Mouse (Mus musculus) heart, embryonic 13.5 days (tissue): ENCODE measurements at regions not wholly inside any gene's neighbourhood (a gene's known extent, or its start where the extent isn't known, plus 50 kb on each side); places are given as distances from the start of the nearest gene placed in this dataset.

Source experiments
- ATAC-seq: fragments of 200-750 bp; cut with Nextera tagmentation; 2 replicates; pipeline ENCODE4 v1.8.0; 2017; ENCODE audit warnings: moderate TSS enrichment; ENCODE audit not compliant: insufficient number of reproducible peaks, low FRiP score, low TSS enrichment; ENCODE audit errors: extremely low read depth
- H3K27ac ChIP-seq: fragments of 300-500 bp; sonication (generic); replicated peaks from 2 replicates; pipeline ENCODE4 v1.5.1; 2015; ENCODE audit warnings: moderate library complexity, mild to moderate bottlenecking, inconsistent platforms
- H3K27me3 ChIP-seq: fragments of 300-500 bp; sonication (generic); replicated peaks from 2 replicates; pipeline ENCODE4 v1.6.1; 2015; ENCODE audit warnings: mild to moderate bottlenecking, inconsistent platforms
- H3K36me3 ChIP-seq: fragments of 300-500 bp; sonication (generic); 2 replicates; pipeline ENCODE4 v1.6.1; 2015; ENCODE audit warnings: mild to moderate bottlenecking, inconsistent platforms
- H3K4me1 ChIP-seq: fragments of 300-500 bp; sonication (generic); 2 replicates; pipeline ENCODE4 v1.6.1; 2015; ENCODE audit warnings: inconsistent platforms
- H3K4me2 ChIP-seq: fragments of 300-500 bp; sonication (generic); 2 replicates; pipeline ENCODE4 v1.6.1; 2015; ENCODE audit warnings: inconsistent platforms, mild to moderate bottlenecking, moderate library complexity
- H3K4me3 ChIP-seq: fragments of 300-500 bp; sonication (generic); 2 replicates; pipeline ENCODE4 v1.5.1; 2015; ENCODE audit warnings: moderate library complexity, mild to moderate bottlenecking, inconsistent platforms
- H3K9ac ChIP-seq: fragments of 300-500 bp; sonication (generic); 2 replicates; pipeline ENCODE4 v1.6.1; 2015; ENCODE audit warnings: inconsistent platforms, mild to moderate bottlenecking, moderate library complexity
- H3K9me3 ChIP-seq: fragments of 300-500 bp; sonication (generic); 2 replicates; pipeline ENCODE4 v1.6.1; 2016; ENCODE audit warnings: inconsistent platforms
- WGBS: fragments of 180-500 bp; shearing (Covaris S2); methylation state at CpG from one replicate; pipeline ENCODE4 v1.1.7; 2015; ENCODE audit warnings: mixed read lengths; 5-methylcytosine and 5-hydroxymethylcytosine counted together

DNA sequence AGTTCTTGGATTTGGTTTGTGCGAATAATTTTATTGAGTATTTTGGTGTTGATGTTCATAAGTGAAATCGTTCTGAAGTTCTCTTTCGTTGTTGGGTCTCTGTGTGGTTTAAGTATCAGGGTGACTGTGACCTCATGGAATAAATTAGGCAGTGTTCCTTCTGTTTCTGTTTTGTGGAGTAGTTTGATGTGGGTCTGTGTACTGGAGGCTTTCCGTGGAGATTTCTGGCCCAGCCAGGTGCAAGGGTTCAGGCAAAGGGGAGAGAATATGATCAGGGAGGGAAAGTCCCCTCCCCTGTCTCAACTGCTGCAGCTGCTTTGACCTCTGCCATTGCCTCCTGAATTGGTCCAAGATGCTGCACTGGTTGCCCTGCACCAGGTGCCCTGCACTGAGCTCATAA is 775.7 kb downstream of the Otol1 start:
- no peaks in the 10 kb centered on the region for H3K27me3 ChIP-seq
- H3K9me3 ChIP-seq: no peaks in the 10 kb centered on the region
- H3K36me3 ChIP-seq: no peaks in the 10 kb centered on the region
- 77% methylated on average over 4 of the region's 4 CpGs for WGBS
- ATAC-seq: no peak
- no peak overlapping the region for H3K4me3 ChIP-seq
- no peaks in the 10 kb centered on the region for H3K4me1 ChIP-seq
- no peak overlapping the region for H3K4me2 ChIP-seq
- no peak overlapping the region for H3K27ac ChIP-seq
- H3K9ac ChIP-seq: no peak overlapping the region

DNA sequence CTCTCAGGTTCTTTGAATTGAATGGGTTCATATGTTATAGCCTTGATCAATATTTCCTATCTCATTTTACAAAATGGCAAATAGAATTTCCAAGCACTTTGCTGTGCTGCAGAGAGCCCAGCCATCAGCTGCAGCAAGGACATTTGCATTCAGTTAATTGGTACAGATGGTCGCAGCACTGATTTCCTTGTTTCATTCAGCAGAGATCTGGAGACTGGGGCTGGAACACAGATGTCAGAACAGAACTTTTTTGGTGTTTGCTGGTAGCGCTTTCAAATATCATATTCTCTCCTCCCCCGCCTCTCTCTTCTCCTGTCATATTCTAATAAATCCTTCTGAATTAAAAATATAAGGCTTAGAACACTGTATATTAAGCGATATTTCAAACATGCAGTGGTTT is 794.8 kb downstream of the Otol1 start:
- H3K9me3 ChIP-seq: no peaks in the 10 kb centered on the region
- H3K9ac ChIP-seq: no peak overlapping the region
- no peak overlapping the region for H3K4me2 ChIP-seq
- no peak for ATAC-seq
- 0 out of 2 replicates have a peak, but pooled peaks cover 4% of the 10 kb centered on the region for H3K4me1 ChIP-seq
- no peaks in the 10 kb centered on the region for H3K36me3 ChIP-seq
- H3K4me3 ChIP-seq: no peak overlapping the region
- WGBS: 78% methylated on average over 4 of the region's 4 CpGs
- no peaks in the 10 kb centered on the region for H3K27me3 ChIP-seq
- H3K27ac ChIP-seq: no peak overlapping the region

DNA sequence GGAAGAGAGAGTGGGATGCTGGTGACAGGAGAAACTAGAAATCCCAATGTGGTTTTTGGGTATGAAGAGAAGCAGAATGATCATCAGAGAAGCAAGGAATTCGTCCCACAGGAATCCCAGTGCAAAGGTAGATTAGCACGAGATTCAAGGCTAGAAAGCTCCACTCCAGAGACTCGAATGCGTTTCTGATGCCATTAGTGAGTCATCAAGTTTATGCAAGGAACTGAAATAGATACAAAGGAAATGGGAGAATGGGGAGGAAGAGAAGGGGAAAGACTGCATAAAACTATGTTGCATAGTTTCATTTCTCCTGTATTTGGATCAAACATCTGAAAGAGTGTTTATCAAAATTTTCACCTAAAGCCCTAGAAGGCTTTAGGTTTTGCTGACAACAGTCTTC is 796.0 kb downstream of the Otol1 start:
- WGBS: 44% methylated on average over 4 of the region's 4 CpGs
- no peak overlapping the region for H3K4me3 ChIP-seq
- H3K27me3 ChIP-seq: no peaks in the 10 kb centered on the region
- H3K27ac ChIP-seq: no peak overlapping the region
- H3K4me2 ChIP-seq: no peak overlapping the region
- H3K4me1 ChIP-seq: 0 out of 2 replicates have a peak, but pooled peaks cover 4% of the 10 kb centered on the region
- H3K9me3 ChIP-seq: no peaks in the 10 kb centered on the region
- ATAC-seq: no peak
- no peaks in the 10 kb centered on the region for H3K36me3 ChIP-seq
- no peak overlapping the region for H3K9ac ChIP-seq

DNA sequence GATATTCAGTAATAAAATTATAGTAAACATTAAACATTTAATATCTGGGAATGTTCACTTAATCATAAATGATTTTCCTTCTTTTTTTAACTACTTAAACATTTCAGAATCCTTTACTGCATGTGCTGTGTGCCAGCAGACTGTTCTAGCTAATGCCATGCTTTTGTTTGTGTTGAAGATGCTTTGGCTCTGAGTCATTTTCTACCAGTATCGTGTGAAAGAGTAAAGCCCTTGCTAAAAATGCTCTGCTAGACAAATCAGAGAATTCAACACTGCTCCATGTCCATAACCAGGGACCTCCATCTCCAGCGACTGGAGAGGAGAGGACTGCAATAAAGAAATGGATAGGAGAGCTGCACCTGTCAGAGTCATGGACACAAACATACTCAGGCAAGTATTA is 796.5 kb downstream of the Otol1 start:
- no peak for ATAC-seq
- H3K4me2 ChIP-seq: no peak overlapping the region
- 37% methylated on average over 2 of the region's 2 CpGs for WGBS
- 0 out of 2 replicates have a peak, but pooled peaks cover 4% of the 10 kb centered on the region for H3K4me1 ChIP-seq
- no peaks in the 10 kb centered on the region for H3K9me3 ChIP-seq
- H3K36me3 ChIP-seq: no peaks in the 10 kb centered on the region
- H3K4me3 ChIP-seq: no peak overlapping the region
- H3K27me3 ChIP-seq: no peaks in the 10 kb centered on the region
- no peak overlapping the region for H3K27ac ChIP-seq
- H3K9ac ChIP-seq: no peak overlapping the region

DNA sequence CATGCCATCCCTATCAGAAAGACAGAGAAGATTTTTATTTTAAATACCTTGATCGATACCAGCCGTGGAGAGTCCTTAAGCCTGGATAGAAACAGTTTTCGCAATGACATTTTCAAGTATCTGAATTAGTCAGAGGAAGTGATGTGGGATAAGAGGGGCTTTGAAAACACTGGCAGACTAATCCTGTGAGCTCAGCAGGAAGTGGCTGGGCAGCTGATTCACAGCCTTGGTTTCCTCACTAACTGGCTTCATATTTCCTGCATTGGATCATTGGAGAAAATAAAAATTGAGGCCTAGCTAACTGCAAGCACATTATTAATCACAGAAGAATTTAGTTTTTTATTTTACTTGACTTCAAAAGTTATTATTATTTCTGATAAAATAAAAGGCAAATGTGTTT is 799.8 kb downstream of the Otol1 start:
- Histone ChIP-seq H3K9me3 (no peaks in the 10 kb centered on the region), H3K4me2 (peak overlapping the region; percentile 28; the same call in 1 of the 2 replicates), H3K9ac (no peak overlapping the region), H3K4me3 (peak overlapping the region; percentile 25; the same call in 1 of the 2 replicates), H3K36me3 (no peaks in the 10 kb centered on the region), H3K27ac (no peak overlapping the region), H3K27me3 (no peaks in the 10 kb centered on the region), H3K4me1 (no peaks in the 10 kb centered on the region)
- 41% methylated on average over 3 of the region's 3 CpGs for whole genome bisulfite sequencing
- ATAC-seq: no peak; the same call in 1 of the 2 replicates
